Mouse (Mus musculus) stomach, embryonic 14.5 days (tissue): ENCODE results near the gene Gna13. TPM values are rescaled to one million over a fixed set of nuclear protein-coding genes. Genes with fewer than 3 reads are reported as not detected.
A peak's percentile ranks its signal among the peaks of the same experiment; 100 is the strongest.

ENCODE experiments used
- ATAC-seq: fragments of 200-750 bp; cut with Nextera tagmentation; 2 replicates; pipeline ENCODE4 v1.8.0; 2017; ENCODE audit warnings: low read depth, moderate TSS enrichment; ENCODE audit not compliant: insufficient number of reproducible peaks, insufficient read depth, low FRiP score
- H3K27ac ChIP-seq: fragments of 300-500 bp; sonication (generic); 2 replicates; pipeline ENCODE4 v1.5.1; 2014; ENCODE audit warnings: mild to moderate bottlenecking, low read length, moderate library complexity, mixed read lengths
- H3K27me3 ChIP-seq: fragments of 300-500 bp; sonication (generic); 2 replicates; pipeline ENCODE4 v1.6.1; 2014; ENCODE audit warnings: low read length, control low read depth, mixed read lengths; ENCODE audit not compliant: control insufficient read depth, insufficient read depth
- H3K36me3 ChIP-seq: fragments of 300-500 bp; sonication (generic); 2 replicates; pipeline ENCODE4 v1.6.1; 2014; ENCODE audit warnings: mild to moderate bottlenecking, control low read depth, low read length, moderate library complexity, mixed read lengths; ENCODE audit not compliant: control insufficient read depth, insufficient read depth
- H3K4me1 ChIP-seq: fragments of 300-500 bp; sonication (generic); 2 replicates; pipeline ENCODE4 v1.6.1; 2014; ENCODE audit warnings: low read length, control low read depth, mixed read lengths; ENCODE audit not compliant: control insufficient read depth, insufficient read depth
- H3K4me2 ChIP-seq: fragments of 300-500 bp; sonication (generic); replicated peaks from 2 replicates; pipeline ENCODE4 v1.6.1; 2014; ENCODE audit warnings: low read depth, low read length, control low read depth
- H3K4me3 ChIP-seq: fragments of 300-500 bp; sonication (generic); 2 replicates; pipeline ENCODE4 v1.5.1; 2014; ENCODE audit warnings: low read depth, low read length, control low read depth
- H3K9ac ChIP-seq: fragments of 300-500 bp; sonication (generic); replicated peaks from 2 replicates; pipeline ENCODE4 v1.6.1; 2014; ENCODE audit warnings: low read depth, mild to moderate bottlenecking, control low read depth, low read length, moderate library complexity, mixed read lengths
- H3K9me3 ChIP-seq: fragments of 300-500 bp; sonication (generic); 2 replicates; pipeline ENCODE4 v1.6.1; 2016; ENCODE audit warnings: low read depth, low read length, control low read depth; ENCODE audit not compliant: control insufficient read depth
- WGBS: fragments of 180-500 bp; shearing (Covaris S2); extraction: QIAGEN DNeasy Blood & Tissue Kit; methylation state at CpG from one replicate; pipeline ENCODE4 v1.1.7; 2014; 5-methylcytosine and 5-hydroxymethylcytosine counted together
- polyA plus RNA-seq: library from polyadenylated mRNA; unstranded; fragments of >200 nt; fragmentation: Nextera tagmentation; extraction: Ambion mirVana; gene quantifications from 2 replicates; pipeline ENCODE4 v1.2.1, GENCODE M21; 2014

The Gna13 gene
- polyA plus RNA-seq, 1 experiment from 2014 or later: 34.0 TPM

DNA sequence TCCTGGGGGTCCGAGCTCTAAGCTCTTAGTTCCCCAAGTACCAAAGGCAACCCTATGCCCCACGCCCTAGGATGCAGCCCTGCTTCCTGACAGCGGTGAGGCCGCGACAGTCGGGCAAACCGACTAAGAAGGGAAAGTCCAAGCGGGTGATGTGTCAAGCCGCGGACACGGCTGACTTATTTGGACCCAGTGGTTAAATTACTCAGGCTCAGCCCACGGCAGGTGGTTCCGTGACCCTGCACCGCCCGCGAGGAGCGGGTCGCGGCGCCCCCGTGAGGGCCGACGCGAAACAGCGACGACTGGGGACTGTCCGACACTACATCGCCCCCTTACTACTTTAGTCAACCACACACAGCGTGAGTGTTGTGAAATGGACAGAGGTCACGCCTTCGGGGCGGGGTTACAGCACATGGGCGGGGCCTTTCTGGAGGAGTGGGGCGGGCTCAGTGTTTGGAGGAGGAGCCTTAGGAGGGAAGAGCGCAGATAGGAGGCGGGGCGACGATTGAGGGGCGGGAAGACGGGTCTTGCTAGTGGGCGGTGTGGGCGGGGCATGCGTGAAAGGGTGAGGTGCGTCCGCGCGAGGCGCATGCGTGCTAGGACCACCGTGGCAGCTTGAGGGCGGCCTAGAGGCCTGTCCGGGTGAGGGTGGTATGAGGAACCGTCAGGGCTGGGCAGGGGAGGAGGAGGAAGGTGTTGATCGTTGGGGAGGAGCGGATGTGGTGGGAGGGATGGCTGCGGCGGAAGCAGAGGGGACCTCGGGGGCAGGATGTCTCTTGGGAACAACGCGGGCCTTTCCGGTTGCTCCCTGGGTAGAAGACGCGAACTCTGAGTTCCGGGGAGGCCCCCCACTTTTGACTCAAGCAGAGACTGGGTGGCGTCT lies 63.0 kb downstream of the Gna13 start, which contains the start of gene Amz2:
TSS of gene Amz2 (plus strand) at position 555 of the 880 bp plus-strand sequence.
- ATAC-seq: peak; percentile 95
- peak within 1 kb of the TSS; percentile 60 for H3K9ac ChIP-seq
- peaks cover 5% of the 10 kb centered on the region for H3K4me1 ChIP-seq
- peaks cover 4% of the 10 kb centered on the region; the same call in 1 of the 2 replicates for H3K9me3 ChIP-seq
- peak within 1 kb of the TSS; percentile 62 for H3K4me2 ChIP-seq
- under 1% methylated on average over 65 of the region's 65 CpGs for WGBS
- H3K27me3 ChIP-seq: no peaks in the 10 kb centered on the region
- peak within 1 kb of the TSS; percentile 85 for H3K27ac ChIP-seq
- peaks cover 12% of the 10 kb centered on the region; the same call in 1 of the 2 replicates for H3K36me3 ChIP-seq
- H3K4me3 ChIP-seq: peak within 1 kb of the TSS; percentile 64

DNA sequence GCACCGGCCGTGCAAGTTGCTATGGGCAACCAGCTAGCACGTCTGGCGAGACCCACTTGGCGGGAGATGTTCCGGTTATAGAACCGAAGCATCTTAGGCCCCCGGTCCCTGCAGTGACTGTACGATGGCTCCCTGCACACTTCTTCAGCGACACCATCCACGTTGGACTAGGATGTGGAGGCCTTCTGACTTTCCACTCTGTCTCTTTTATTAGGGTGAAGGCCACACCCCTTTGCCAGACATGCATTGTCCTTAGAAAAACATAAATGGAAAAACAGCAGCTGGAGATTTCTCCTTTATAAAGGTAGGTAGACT lies 63.6 kb downstream of the Gna13 start:
- peaks cover 12% of the 10 kb centered on the region; the same call in 1 of the 2 replicates for H3K36me3 ChIP-seq
- no peak for ATAC-seq
- H3K9ac ChIP-seq: peak overlapping the region; percentile 60
- no peaks in the 10 kb centered on the region for H3K27me3 ChIP-seq
- peaks cover 5% of the 10 kb centered on the region for H3K4me1 ChIP-seq
- peak overlapping the region; percentile 85 for H3K27ac ChIP-seq
- H3K4me2 ChIP-seq: peak overlapping the region; percentile 62
- H3K9me3 ChIP-seq: peaks cover 4% of the 10 kb centered on the region; the same call in 1 of the 2 replicates
- H3K4me3 ChIP-seq: peak overlapping the region; percentile 64
- WGBS: under 1% methylated on average over 11 of the region's 11 CpGs

DNA sequence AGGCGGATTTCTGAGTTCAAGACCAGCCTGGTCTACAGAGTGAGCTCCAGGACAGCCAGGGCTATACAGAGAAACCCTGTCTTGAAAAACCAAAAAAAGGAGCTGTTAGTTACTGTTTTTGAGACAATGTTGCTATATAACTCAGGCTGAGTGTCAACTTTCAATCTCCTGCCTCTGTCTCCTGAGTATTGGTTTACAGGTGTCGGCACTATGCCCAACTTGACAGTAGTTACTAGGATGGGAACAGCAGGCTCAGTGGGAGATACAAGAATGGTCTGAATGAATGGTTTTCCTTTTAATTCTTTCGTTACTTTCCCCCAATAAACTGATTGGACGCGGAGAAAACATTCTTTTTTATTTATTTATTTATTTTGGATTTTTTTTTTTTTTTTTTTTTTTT lies 64.7 kb downstream of the Gna13 start:
- Histone ChIP-seq H3K9me3 (peaks cover under 1% of the 10 kb centered on the region; the same call in 1 of the 2 replicates), H3K36me3 (peaks cover 12% of the 10 kb centered on the region; the same call in 1 of the 2 replicates), H3K27me3 (no peaks in the 10 kb centered on the region), H3K4me2 (no peak overlapping the region), H3K4me3 (no peak overlapping the region), H3K9ac (no peak overlapping the region), H3K4me1 (peaks cover 5% of the 10 kb centered on the region), H3K27ac (no peak overlapping the region)
- WGBS: 92% methylated on average over 5 of the region's 5 CpGs
- ATAC-seq: no peak

DNA sequence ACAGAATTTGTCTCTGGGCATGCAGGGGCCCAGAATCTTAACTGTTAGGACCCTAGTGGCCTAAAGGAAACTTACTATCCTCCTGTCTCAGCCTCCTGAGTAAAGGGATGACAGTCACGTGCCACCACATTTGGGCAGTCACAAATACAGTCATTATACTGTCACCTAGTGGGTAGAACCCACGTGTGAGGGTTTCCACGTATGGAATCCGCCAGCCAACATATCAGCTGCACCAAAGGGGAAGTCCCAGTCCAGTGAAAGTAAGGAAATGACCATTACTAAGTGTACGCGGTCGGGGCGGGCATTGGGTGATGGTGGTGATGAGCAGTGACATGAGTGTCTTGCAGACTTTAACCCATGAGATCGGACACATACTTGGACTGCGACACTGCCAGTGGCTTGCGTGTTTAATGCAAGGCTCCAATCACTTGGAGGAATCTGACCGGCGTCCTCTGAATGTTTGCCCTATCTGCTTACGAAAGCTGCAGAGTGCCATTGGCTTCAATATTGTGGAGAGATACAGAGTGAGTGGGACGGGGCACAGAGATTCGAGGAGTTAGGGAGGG lies 71.7 kb downstream of the Gna13 start:
- Histone ChIP-seq H3K9ac (no peak overlapping the region), H3K4me2 (no peak overlapping the region), H3K36me3 (peaks cover 49% of the 10 kb centered on the region), H3K27ac (no peak overlapping the region), H3K27me3 (no peaks in the 10 kb centered on the region), H3K9me3 (no peaks in the 10 kb centered on the region), H3K4me3 (no peak overlapping the region), H3K4me1 (no peaks in the 10 kb centered on the region)
- 92% methylated on average over 16 of the region's 16 CpGs for WGBS
- ATAC-seq: no peak

DNA sequence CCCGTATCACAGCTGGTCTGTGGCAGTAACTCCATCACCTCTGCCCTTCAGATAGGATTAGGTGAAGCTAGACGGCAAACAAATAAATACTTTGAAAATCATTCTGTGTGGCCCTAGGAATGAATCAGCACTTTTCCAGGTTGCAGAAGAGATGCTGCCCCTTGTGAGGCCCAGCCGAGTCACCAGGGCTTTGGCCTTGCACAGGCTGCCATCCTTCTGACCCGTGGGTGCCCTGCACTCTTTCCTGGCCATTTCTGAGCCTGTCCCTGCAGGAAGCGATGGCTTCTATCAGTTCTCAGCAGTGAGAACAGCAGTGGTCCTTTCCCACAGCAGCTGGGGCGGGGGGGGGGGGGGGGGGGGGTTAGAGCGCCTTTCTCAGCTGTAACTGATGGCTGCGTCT lies 74.3 kb downstream of the Gna13 start:
- H3K27ac ChIP-seq: no peak overlapping the region
- H3K9ac ChIP-seq: no peak overlapping the region
- H3K4me1 ChIP-seq: no peaks in the 10 kb centered on the region
- no peaks in the 10 kb centered on the region for H3K9me3 ChIP-seq
- no peak overlapping the region for H3K4me2 ChIP-seq
- peaks cover 38% of the 10 kb centered on the region for H3K36me3 ChIP-seq
- ATAC-seq: no peak
- WGBS: 71% methylated on average over 7 of the region's 8 CpGs
- no peaks in the 10 kb centered on the region for H3K27me3 ChIP-seq
- H3K4me3 ChIP-seq: no peak overlapping the region

DNA sequence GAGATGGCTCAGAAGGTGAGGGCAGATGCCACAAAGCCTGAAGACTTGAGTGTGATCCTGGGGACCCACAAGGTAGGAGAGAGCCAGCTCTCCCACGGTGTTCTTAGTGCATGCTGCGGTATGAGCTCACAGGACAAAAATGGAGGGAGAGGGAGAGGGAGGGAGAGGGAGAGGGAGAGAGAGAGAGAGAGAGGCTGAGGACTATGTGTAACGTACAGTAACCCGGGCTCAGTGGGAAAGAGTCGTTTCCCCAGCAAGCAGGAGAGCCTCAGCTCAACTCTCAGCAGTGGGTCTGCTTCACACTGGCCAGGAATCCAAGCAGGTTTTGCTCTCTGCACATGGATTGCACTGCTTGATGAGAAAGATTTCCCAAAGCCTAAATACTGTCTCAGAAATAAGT lies 76.6 kb downstream of the Gna13 start:
- WGBS: 20% methylated on average over 5 of the region's 5 CpGs
- Histone ChIP-seq H3K4me3 (peak overlapping the region; percentile 30), H3K4me1 (no peaks in the 10 kb centered on the region), H3K9ac (no peak overlapping the region), H3K9me3 (no peaks in the 10 kb centered on the region), H3K4me2 (peak overlapping the region; percentile 50), H3K27me3 (no peaks in the 10 kb centered on the region), H3K27ac (no peak overlapping the region), H3K36me3 (peaks cover 33% of the 10 kb centered on the region)
- no peak for ATAC-seq

DNA sequence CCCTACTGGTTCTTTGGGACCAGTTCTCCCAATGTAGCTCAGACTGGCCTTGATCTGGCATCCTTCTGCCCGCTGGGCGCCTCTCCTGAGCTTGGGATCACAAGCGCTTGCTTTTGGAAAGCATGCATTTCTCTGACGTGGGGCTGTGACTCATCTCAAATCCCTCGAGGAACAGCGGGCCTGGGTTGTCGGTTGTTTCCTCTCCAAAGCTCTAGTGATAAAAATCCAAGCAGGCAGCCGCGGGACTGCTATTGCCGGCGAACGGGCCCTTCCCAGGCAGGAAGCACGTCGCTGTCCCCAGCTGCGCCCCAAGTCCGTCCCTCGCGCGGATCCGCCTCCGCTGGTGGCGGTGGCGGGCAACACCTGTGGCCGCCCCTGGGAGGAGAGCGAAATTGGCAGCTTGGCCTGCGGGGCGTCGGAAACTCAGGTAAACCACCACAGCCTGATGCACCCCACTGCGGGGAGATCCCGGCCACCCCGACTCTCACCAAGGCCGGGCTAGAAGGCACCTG lies 77.3 kb downstream of the Gna13 start:
- 1% methylated on average over 32 of the region's 32 CpGs for WGBS
- H3K4me1 ChIP-seq: no peaks in the 10 kb centered on the region
- H3K36me3 ChIP-seq: peaks cover 27% of the 10 kb centered on the region
- no peaks in the 10 kb centered on the region for H3K9me3 ChIP-seq
- ATAC-seq: peak; percentile 70
- peak overlapping the region; percentile 50 for H3K4me2 ChIP-seq
- H3K27me3 ChIP-seq: no peaks in the 10 kb centered on the region
- peak overlapping the region; percentile 29; the same call in 1 of the 2 replicates for H3K27ac ChIP-seq
- H3K4me3 ChIP-seq: peak overlapping the region; percentile 30
- H3K9ac ChIP-seq: peak overlapping the region; percentile 2

DNA sequence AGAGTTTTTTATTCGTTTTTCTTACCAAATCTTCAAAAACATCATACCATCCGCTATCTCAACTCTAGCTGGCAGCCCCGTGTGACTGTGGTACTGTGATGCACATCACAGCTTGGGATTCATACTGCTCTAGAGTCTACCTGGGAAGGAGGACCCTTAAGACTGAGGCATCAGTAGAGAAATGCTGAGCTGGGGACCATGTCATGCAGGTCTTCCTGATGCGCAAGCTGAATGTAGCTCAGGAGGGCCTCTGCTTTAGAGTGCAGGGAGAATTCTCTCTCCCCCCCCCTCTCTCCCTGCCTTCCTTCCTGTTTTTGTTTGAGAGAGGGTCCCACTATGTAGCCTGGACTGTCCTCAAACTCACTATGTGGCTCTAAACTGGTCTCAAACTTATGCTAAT lies 78.0 kb downstream of the Gna13 start:
- ATAC-seq: no peak
- Histone ChIP-seq H3K36me3 (peaks cover 19% of the 10 kb centered on the region; the same call in 1 of the 2 replicates), H3K4me3 (peak overlapping the region; percentile 30; the same call in 1 of the 2 replicates), H3K4me2 (peak overlapping the region; percentile 50; the same call in 1 of the 2 replicates), H3K9ac (no peak overlapping the region), H3K27ac (no peak overlapping the region), H3K4me1 (no peaks in the 10 kb centered on the region), H3K27me3 (no peaks in the 10 kb centered on the region), H3K9me3 (no peaks in the 10 kb centered on the region)
- WGBS: 72% methylated on average over 4 of the region's 4 CpGs
